Mouse (Mus musculus): Measurements from ENCODE around the gene Ppp4r3b.

Ppp4r3b gene

DNA sequence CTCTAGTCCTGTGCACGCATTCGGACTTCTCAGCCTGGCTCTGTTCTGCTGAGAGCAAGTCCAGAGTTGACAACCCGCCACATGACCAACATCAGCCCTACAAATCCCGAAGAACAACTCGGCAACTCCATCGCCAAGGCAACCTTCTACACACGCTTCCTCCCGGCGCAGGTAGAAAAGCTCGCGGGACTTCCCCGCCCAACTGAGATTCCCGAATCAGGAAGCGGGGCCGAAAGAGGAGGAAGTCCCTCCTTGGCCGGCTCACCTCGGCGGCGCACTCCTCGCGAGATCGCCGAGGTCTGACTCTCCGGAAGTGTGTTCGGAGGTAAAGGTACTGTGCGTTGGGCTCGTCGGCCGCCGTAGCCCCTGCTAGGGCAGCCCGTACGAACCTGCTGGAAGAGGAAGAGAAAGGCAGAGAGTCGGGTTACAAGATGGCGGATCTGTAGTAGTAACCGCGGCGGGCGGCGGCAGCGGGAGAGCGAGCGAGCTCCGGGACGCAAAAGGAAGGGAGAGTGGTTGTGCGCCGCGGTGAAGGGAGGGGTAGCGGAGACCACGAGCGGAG, at the start of gene Ppp4r3b:
Ppp4r3b (plus strand) TSS at position 328 of the 562 bp plus-strand sequence.
- DNase-seq = peak; percentile 94 to 99

DNA sequence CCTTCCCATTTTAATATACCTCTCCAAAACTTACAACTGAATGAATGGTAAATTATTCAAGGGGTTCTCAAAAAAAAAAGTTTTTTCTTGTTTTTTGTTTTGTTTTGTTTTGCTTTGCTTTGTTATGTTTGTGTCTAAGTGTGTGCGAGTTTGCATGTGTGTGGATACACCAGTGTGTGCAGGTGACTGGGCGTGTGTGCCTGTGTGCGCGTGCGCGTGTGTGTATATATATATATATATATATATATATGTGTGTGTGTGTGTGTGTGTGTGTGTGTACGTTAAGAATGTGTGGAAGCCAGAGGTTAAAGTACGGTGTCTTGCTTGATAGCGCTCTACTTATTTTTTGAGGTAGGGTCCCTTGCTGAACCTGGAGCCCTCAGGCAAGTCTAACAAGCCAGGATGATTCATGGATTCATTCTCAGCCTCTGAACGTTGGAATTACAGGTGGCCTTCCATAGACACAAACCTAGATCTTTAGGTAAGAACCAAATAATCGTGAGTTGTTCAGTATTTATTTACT, 42.8 kb upstream of the Ppp4r3b start:
- DNase-seq = peak; percentile 3 to 12

DNA sequence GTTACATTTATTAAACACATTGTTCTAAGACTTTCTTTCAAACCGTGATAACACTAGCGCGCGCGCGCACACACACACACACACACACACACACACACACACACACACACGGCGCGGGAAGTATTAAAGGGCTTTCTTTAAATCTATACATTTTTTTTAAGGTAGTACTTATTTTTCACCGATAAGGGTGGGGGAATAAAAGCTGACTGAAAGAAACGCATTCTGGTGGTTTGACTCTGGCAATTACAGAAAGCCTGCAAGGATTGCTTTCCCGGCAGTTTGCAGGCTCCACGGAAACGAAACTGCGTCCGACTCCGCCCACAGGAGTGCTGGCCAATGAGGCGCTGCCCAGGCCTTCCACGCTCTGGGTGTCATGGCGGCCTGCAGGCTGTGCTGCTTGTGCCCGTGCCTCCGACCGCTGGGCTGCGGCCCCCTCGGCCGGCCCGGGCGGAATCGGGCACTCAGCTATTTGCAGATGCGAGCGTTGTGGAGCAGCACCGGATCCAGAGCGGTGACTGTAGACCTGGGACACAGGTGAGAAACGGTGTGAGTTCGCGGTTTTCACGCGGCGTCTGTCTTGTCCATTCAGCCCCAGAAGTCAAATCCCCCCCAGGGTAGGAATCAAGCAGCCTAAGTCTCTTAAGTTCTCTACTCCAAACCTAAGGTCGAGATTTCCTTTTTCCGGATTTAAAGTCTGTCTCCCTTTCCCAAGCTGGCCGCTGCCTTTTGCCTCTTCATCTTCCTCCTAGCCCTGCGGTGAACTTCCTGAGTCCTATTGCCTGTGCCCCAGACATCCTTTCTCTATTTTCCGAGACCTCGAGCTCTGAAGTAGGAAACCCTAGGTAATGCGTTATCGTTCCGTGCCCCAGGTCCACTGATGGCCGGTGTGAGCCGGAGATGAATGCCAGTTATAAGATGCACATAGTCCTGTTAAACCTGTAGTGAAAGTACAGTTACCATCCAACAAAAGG, 42.0 kb upstream of the Ppp4r3b start, which contains the start of gene Pnpt1:
Pnpt1 (plus strand) TSS at position 360 of the 971 bp plus-strand sequence.
- DNase-seq = peak; percentile 84 to 87

DNA sequence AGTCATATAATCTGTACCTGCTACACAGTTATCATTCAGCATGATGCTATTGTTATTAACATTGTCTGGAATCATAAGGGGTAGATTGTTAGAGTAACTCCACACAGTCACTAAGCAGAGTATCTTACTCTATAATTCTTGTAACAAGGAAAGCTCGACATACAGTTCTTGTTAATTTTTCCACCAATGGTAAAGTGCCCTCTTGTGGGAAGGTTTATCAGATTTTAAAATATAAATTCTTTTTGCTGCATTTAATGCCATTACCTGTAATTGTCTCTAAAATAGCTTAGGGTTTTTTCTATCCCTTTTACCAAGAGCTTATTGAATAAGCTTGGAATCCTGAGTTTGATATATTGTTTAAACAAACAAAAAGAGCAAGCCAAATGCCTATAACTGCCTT, 32.0 kb upstream of the Ppp4r3b start:
- DNase-seq = no peak

GRCm38 (mm10) chr11:29148901-29149300, 23.8 kb upstream of the Ppp4r3b start:
- DNase-seq = no peak

GRCm38 (mm10) chr11:29163569-29163968, 9.1 kb upstream of the Ppp4r3b start:
- DNase-seq = no peak

DNA sequence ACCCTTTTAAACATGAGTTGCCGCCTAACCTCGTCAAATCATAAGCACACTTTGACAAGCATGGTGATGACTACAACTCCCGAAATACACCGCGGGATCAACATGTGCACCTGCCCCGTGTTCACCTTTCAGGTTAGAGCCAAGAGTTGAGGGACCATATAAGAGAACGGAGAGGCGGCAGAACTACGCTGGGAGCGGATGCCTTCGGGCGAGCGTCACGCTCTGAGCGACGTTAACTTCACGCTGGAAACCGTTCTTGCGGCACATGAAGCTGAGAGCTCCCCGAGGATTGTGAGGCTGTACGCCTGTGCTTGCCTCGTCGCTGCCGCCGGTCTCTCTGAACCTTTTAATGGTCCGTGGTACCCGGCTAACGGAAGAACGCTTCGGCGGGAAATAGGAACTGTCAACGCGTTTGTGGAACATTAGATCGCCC, 715 bp upstream of the Ppp4r3b start:
- DNase-seq = peak; percentile 44 to 57

- DNase-seq = peak in 1 of 2 experiments; percentile 66
Measured at GRCm38 (mm10) chr11:29173125-29173631, 488 bp downstream of the Ppp4r3b start.

DNA sequence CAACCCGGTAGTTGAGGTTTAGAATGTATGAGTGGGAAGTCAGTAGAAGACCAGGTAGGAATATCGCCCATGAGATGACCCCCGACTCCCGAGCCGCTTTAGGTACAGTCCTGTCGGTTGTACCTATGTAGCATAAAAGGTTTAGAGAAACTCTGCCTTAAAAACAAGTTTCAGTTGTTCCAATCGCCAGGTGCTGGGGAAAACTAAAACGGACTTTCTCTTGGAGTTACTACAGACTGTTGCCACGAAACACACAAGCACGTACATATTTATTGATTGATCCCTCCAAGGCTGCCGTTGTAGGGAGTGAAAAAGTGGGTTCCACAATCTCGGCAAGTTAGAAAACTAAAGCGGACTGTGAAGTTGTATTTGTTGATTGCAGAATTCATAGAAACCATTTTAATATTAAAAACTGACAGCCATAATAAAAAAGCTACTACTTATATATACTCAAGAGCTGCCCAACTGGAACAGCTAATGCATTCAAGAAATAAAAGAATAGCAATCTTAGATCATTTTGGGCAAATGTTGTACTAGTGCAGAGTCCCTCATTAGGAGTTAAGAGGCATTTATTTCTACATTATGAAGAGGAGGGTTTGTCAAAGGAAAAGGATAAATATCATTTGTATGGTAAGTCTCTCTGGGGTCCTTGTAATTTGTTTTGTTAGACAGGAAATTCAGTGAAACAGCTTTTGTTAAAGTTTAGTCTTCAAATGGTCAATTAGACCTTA, 1.2 kb downstream of the Ppp4r3b start:
- no peak for DNase-seq

DNA sequence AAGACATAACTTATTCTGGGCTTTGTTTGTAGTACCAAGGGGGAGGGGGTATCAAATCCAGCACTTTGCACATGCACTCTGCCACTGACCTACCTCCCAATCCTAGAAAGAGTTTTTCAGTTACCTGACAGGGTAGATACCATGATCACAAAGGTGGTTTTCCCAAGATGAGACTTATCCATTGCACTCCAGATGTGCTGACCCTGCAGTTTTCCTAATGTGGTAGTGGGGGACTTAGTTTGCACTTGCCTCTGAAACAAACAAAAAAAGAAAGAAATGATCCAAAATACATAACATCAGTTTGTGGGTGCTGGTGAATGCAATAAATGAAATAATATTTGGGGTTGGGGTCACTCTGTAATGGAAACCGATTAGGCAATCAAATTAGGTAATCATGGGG, 6.6 kb downstream of the Ppp4r3b start:
- DNase-seq = no peak

GRCm38 (mm10) chr11:29180657-29181056, 8.0 kb downstream of the Ppp4r3b start:
- no peak for DNase-seq

GRCm38 (mm10) chr11:29181751-29182150, 9.1 kb downstream of the Ppp4r3b start:
- no peak for DNase-seq

- DNase-seq = no peak
Measured at GRCm38 (mm10) chr11:29188981-29189380, 16.3 kb downstream of the Ppp4r3b start.

DNA sequence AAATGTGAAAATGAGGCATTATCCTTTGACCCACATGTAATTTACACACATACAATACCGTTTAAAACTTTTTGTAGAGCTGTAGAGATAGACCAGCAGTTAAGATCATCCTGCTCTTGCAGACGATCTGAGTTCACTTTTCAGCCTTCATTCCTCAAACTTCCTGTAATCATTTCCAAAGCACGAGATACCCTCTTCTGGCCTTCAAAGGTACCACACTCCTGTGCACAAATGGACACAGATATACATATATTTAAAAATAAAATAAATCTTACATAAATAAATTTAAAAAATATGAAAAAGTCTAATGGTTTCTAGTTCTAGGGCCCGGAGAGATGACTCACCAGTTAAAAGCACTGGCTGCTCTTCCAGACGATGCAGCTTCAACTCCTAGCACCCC, 31.0 kb downstream of the Ppp4r3b start:
- DNase-seq = no peak

GRCm38 (mm10) chr11:29209774-29210173, 37.1 kb downstream of the Ppp4r3b start:
- DNase-seq = no peak

- DNase-seq = no peak
Measured at GRCm38 (mm10) chr11:29216196-29216595, 43.5 kb downstream of the Ppp4r3b start.

DNA sequence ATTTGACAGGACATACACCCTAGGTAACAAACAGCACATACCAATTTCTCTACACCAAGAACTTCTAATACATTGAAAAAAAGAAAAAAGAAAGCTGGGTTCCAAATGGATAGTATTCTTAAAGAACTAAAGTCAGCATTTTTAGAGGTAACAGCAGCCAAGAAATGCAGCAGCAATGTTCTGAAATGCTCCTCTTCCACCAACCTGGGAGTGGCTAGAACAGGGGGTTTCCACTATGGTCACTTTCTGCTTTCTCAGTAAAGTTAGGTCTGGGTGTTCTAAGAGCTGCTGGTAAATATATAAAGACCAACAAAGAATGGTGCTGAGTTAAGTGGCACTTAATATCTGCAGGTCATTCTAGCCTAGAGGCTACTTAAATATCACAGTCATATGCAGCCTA, 46.4 kb downstream of the Ppp4r3b start:
- DNase-seq = no peak

DNA sequence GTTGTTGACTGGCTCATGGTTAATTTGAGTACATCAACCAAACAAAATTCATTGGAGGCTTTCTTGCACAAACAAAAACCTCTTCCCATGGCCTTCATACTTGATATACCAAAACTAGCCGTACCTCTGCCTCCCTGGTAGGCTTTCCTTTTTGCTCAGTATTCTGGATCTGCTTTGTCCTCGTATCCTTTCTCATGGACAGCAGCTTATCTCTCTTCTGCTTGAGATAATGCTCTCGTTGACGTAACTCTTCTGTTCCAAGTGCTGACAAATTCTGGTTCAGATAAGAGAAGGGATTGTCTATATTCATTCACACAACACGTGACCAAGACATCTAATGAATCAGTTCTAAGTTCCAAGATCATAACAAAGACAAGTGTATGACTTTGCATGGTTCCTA, 49.6 kb downstream of the Ppp4r3b start:
- no peak for DNase-seq

DNA sequence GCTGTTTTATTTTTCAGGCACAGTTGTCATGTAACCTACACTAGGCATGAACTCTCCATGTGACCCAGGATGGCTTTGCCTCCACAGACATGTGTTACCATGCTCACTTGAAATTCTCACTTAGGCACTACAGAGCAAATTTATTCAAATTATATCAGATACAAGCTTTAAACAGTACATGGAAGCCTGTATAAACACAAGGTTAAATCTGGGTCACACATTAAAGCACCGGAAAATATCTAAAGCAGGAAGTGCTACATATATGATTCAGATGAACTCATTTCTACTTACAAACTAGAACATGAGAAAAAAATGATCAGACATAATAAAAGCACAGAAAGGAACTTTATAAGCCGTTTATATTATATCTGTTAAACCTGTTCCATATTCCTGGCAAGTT, 52.1 kb downstream of the Ppp4r3b start:
- DNase-seq = no peak

- DNase-seq = no peak
Measured at GRCm38 (mm10) chr11:29228957-29229356, 56.3 kb downstream of the Ppp4r3b start.

GRCm38 (mm10) chr11:29233569-29233968, 60.9 kb downstream of the Ppp4r3b start:
- no peak for DNase-seq

- no peak for DNase-seq
Measured at GRCm38 (mm10) chr11:29237364-29237763, 64.7 kb downstream of the Ppp4r3b start.

- DNase-seq = no peak
Measured at GRCm38 (mm10) chr11:29238047-29238446, 65.4 kb downstream of the Ppp4r3b start.
